Mouse (Mus musculus) C2C12 (cell line): Measurements from ENCODE around the gene Drg1.
"Not testable (repeated sequence)": the region's sequence is repeated elsewhere in the genome, so short reads cannot be mapped to it uniquely, and the experiment has no call there.

Experiments
- CEBPB ChIP-seq: IDR thresholded peaks from one replicate; pipeline ENCODE4 v1.6.1; 2011; ENCODE audit warnings: low read depth, mild to moderate bottlenecking, control low read depth, moderate library complexity
- CTCF ChIP-seq: IDR thresholded peaks from one replicate; pipeline ENCODE4 v1.5.1; 2011; ENCODE audit not compliant: control insufficient read depth, insufficient read depth, insufficient read length
- FOSL1 ChIP-seq: IDR thresholded peaks from one replicate; pipeline ENCODE4 v1.8.0; 2011; ENCODE audit warnings: mild to moderate bottlenecking, low read length; ENCODE audit not compliant: poor library complexity, insufficient read depth, severe bottlenecking
- MAX ChIP-seq: IDR thresholded peaks from one replicate; pipeline ENCODE4 v1.6.1; 2011; ENCODE audit warnings: mild to moderate bottlenecking, control low read depth
- MYOG ChIP-seq: IDR thresholded peaks from one replicate; pipeline ENCODE4 v1.6.1; 2011; ENCODE audit not compliant: control insufficient read depth, insufficient read length; ENCODE audit errors: extremely low read depth
- USF1 ChIP-seq: IDR thresholded peaks from one replicate; pipeline ENCODE4 v1.6.1; 2011; ENCODE audit warnings: low read depth, mild to moderate bottlenecking, control low read depth, moderate library complexity

DNA sequence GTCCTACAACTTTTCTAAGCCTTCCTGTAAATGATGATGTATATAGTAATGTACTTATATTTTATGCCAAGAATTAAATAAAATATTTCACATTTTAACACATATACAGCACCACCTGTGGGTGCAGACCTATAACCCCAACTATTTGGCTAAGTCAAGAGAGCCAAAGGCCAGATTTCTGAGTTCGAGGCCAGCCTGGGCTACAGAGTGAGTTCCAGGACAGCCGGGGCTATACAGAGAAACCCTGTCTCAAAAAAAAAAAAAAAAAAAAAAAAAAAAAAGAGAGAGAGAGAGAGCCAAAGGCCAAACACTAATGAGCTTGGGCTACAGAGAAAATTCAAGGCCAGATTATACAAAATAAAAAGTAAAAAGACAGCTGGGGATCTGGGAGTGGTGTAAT lies 97.2 kb downstream of the Drg1 start:
- not testable (repeated sequence) for TF ChIP-seq MAX, USF1, CTCF, MYOG, FOSL1, CEBPB
